Mouse (Mus musculus): ENCODE data around the gene Plscr4.

Gene Plscr4

DNA sequence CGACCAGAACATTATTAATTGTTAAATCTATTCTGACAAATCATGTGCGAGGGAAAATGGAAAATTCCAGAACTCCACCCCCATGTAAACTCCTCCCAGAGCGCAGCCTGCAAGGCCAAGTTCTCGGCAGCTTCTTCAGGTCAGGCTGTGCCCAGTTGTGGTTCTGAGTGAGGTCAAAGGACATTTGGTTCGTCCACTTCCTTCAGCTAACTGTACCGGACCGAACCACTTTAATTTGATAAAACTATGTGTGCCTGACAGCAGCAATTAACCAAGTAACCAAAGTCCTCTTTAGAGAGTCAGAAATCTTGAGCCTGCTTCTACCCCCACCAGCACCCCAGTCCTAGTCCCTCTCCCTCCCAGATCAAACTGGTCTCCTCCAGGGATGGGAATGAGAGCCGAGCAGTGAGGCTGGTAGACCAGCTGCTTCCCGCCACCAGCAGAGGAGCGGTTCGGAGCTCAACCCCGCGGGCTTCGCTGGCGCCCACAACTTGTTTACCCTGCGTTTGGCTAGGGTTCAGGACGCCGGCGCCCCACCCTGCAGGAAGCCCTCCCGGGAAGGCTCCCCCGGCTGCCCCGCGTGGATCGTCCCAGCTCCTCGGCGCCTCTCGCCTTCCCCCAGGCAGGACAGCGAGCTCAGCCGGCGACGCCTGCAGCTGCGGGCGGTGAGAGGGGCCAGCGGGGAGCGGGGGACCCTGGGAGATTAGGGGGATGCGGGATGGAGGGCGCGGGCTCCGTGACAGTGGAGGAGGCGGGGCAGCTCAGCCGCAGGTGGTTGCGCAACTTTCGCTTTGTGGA is at the start of gene Plscr4:
Gene Plscr4, plus strand, starts transcription at position 113 of the 798 bp plus-strand sequence.
- in situ Hi-C loops (cut with MboI, MseI), result no loop called here

DNA sequence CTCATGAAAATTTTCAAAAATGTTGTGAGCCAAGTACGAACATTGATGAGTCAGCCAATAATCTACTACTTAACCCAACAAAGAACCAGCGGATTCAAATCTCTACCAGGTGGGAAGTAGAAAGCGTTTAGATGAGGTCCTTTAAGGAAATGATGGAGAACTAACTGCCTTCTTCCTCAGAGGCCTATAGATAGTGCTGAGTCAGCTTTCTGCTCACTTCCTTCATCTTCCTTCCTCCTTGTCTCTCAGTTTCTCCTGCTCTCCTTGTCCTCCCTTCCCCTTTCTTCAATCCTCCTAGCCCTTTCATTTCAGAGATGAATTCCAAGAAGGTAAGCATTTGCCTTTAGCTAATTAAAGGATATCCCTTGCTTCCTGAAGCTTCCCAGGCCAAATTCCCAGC is 46.9 kb upstream of the Plscr4 start:
- in situ Hi-C loops (cut with MboI, MseI), result no loop called here

DNA sequence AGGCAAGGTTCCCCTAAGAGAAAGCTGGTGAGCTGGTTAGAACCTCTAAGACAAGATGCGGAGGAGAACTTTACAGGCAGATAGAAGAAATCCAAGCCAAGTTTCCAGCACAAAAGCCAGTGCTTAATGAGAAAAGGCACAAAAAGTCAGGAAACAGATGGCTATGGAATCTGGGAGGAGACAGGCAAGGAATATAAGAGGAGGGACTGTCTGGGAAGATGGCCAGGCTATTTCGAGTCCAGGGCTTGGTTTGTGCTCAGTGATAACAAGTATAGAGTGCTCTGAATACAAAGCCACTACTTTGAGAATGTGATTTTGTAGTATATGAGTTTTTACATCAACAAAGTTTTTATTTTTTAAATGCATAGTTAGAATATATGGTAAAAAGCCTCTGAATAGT is 45.1 kb upstream of the Plscr4 start:
- in situ Hi-C loops (cut with MboI, MseI), result no loop called here

DNA sequence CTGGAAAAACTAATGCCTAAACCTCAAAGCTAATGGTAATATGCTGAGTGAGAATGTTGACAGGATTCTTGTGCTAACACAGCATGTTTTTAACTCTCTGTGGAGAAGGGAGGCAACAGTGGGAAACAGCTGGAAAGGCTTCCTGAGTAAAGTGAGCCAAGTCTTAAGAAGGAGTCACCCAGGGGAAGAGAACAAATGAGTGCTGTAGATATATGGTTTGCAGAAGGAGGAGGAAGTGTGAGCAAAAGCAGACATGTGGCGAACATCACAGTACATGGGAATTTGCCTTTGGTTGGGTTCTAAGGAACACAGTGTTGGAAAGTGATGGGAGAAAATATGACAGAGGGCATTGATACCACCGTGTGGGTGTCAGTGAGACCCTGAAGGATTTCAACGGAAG is 43.5 kb upstream of the Plscr4 start:
- in situ Hi-C loops (cut with MboI, MseI), result no loop called here

DNA sequence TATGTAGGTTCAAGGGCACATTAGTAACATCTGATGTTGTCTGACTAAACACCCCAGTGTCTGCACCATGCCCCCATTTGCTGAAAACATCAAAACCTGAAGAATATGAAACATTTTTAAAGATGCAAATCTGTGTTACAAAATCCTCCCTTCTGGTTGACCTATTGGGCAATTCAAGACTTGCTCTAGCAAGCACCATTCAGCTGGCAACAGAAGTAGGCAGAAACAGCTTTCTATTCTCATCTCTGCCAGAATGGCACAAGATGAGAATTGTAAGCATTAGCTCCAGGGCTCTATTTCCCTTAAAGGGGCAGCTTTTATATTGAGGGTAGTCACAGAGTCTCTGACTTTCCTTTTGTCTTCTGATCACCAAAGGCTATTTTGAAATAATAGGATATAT is 19.4 kb upstream of the Plscr4 start:
- in situ Hi-C loops (cut with MboI, MseI), result no loop called here

DNA sequence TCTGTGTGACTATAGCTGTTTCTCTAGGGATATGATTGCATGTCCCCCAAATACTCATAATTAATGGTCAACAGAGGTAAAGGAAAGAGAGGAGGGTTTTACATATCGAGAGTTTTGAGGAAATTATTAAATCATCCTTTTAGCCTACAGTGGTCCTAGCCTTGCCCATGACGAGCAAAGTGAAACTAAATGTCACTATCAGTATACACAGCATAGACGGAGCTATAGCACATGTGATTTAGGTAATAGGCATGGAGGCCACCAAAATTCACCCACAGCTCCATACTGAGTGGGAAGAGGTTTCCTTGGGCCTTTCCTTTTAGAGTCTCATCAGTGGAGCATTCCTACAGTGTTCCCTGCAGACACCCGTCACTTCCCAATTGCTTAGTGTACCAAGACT is 15.7 kb upstream of the Plscr4 start:
- in situ Hi-C loops (cut with MboI, MseI), result no loop called here

DNA sequence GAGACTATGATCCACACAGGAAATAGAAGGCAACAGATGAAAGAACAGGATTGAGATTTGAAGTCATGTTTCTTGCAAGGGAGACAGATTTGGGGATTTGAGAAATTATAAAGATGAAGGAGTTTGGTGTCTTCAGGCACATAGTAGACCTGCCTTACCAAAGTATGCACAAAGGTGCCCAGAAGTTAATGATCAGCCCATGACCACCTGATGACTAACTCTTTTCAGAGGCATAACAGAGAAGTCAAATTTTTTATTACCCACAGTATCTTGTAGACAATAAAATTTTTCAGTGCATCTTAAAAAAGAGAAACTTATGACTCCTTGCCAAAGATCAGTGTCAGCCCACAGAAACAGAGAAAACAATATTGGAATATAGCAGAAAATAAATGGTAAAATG is 12.6 kb upstream of the Plscr4 start:
- in situ Hi-C loops (cut with MboI, MseI), result no loop called here

DNA sequence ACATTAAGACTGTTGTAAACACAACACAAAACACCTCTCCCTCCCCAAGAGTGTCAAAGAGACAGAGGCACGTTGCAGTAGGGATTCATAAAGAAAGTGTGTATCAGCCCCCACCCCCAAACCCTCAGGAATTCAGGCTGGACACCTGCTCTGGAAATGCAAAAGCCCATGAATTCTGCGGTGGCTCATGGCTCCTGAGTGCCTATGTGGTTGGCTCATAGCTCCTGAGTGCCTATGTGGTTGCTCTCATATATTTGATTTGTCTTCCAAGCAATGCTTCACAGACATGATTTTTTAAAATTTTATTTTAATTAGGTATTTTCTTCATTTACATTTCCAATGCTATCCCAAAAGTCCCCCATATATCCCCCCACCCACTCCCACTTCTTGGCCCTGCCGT is 568 bp upstream of the Plscr4 start:
- in situ Hi-C loops (cut with MboI, MseI), result no loop called here

DNA sequence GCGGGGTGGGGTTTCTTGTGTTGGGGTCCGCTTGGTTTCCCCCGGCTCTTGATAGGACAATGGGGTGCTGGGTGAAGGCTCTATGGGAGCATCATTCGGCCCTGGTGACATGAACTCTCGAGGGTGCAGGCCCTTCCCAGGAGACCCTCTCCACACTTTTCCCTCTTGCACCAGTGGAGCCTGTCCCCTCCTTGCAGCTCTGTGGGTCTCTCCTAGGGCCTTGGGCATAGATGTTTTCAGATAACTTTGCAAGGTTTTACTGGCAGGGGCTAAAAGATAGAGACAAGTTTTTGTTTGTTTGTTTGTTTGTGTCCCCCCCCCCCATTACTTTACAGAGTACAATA is 858 bp downstream of the Plscr4 start:
- in situ Hi-C loops (cut with MboI, MseI), result no loop called here

DNA sequence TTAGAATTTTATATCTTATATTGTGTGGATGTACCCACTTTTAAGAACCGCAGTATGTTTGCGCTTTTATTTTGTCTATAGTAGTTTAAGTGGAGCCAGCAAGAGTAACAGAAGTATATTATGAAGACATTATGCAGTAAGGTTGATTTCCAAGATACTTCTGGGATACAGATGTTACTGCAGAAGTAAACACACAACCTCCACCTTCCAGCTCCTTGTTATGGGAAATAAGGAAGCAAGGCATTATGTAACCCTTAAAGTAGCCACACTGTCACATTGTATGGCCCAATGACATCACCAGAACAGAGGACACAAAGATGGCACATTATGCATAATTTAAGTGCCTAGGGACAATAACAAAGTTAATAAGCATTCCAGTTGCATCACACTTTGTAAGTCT is 1.2 kb downstream of the Plscr4 start:
- in situ Hi-C loops (cut with MboI, MseI), result no loop called here

DNA sequence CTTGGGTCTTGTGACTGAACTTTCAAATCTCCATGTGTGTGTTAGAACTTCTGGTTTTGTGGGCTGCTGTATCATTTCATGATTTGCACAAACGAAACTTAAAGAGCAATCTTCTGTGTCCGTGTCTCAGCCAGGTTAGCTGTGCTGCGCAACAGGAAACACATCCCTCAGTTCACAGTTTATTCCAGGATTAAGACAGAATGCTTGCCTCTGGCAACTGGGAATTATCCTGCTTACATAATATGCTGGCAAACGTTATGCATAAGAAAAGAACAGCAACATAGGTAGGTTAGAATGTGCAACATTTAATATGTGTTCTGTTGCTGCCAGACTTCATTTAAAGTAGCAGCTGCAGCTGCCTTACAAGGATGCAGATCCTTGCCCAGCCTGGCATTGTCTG is 10.6 kb downstream of the Plscr4 start:
- in situ Hi-C loops (cut with MboI, MseI), result no loop called here

DNA sequence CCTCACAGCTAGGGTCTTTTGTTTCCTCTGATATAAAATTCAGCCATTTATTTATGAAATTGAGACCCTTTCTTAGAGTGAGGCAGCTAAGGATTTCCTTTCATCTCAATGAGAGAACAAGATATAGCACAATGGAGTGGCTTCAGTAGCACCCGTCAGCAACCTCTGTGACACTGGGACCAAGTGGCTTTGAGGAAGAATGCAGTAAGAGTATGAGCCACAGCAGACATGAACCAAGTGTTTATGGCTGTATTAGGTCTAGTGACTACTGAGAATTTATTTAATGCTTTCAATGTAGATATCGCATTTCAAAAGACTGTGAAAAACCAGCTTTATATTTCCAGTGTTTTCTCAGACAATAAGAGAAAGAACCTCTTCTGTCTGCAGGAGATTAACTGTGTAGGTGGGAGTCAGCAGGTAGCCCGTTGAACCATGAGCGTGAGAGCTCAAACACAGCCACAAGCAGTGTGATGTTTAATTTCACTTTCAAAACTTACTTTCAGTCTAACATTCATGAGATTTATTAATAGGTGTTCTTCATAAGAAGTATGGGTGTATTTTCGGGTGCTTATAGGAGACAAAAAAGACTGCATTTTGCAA is 15.2 kb downstream of the Plscr4 start:
- in situ Hi-C loops (cut with MboI, MseI), result loop anchor here in 1 of 2 experiments (10.0 kb wide), 1 partner anchor 308 kb away; no protein-coding TSS in a partner anchor

DNA sequence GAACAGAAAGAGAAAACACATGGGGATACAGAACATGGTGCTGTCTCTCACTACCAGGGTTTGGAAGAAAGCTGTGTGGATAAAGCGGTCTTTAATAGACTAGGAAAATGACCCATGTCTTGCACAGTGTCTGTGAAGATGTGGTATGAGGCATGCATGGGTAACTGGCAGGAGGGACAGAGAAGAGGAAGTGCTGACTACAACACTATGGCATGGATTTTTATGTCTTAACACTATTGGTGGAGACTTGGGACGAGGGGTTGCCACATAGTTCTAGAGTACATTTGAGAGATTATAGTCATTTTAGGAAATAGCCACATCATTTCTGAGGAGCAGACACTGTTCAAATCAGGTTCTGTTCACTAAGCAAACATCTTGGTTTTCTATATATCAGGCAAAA is 16.0 kb downstream of the Plscr4 start:
- in situ Hi-C loops (cut with MboI, MseI), result loop anchor here in 1 of 2 experiments (10.0 kb wide), 1 partner anchor 308 kb away; no protein-coding TSS in a partner anchor

DNA sequence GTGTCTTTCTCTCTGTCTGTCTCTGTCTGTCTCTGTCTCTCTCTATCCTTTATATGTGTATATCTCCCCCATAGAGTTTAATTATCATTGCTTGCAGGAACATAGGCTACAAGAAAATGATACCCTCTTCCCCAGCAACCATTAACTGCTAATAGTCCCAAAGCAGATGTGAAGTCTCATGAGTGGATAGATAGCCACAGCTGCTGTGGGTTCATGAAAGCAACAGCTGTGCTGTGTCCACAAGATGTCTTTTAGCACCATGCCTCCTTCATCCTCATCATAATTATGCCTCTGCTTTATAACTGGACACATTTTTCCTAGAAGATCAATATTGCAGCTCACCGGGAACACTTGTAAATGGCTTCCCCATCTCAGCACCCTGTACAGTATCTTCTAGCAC is 17.1 kb downstream of the Plscr4 start:
- in situ Hi-C loops (cut with MboI, MseI), result loop anchor here in 1 of 2 experiments (10.0 kb wide), 1 partner anchor 309 kb away; no protein-coding TSS in a partner anchor

DNA sequence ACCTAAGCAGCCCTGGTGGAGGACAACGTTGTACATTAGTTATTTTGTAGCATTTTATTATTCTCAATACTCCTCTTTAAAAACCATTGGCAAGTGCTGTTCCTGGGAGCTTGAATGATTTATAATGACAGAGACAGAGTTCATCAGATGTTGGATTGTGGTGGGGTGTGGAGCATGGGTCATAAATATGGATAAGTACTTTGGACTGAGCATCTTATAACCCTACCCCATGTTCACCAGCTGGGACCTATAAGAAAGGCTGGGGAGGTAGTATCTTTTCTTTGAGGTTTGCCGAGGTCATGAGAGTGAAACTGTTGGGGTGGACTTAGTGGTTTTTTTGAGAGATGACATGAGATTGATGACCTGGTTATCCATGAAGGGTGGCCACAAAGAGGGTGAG is 24.5 kb downstream of the Plscr4 start:
- in situ Hi-C loops (cut with MboI, MseI), result loop anchor here in 1 of 2 experiments (10.0 to 25.0 kb wide), 2 partner anchors 381 to 1193 kb away; no protein-coding TSS in a partner anchor

DNA sequence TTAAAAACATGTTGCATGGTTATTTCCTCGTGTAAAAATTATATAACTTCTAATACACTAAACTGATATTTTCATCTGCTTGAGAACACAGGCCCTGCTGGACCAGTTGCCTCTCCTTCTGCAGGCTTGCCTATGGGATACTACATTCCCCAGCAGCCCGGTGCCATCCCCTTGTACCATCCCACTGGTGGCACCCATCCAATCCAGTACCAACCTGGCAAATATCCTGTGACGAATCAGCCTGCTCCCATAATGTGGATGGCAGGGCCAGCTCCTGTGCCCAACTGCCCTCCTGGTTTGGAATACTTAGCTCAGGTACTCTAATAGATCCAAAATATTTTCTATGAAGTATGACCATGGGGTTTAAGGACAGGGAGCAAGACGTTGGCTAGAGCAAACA is 25.4 kb downstream of the Plscr4 start:
- in situ Hi-C loops (cut with MboI, MseI), result loop anchor here in 1 of 2 experiments (10.0 to 25.0 kb wide), 2 partner anchors 380 to 1192 kb away; no protein-coding TSS in a partner anchor

DNA sequence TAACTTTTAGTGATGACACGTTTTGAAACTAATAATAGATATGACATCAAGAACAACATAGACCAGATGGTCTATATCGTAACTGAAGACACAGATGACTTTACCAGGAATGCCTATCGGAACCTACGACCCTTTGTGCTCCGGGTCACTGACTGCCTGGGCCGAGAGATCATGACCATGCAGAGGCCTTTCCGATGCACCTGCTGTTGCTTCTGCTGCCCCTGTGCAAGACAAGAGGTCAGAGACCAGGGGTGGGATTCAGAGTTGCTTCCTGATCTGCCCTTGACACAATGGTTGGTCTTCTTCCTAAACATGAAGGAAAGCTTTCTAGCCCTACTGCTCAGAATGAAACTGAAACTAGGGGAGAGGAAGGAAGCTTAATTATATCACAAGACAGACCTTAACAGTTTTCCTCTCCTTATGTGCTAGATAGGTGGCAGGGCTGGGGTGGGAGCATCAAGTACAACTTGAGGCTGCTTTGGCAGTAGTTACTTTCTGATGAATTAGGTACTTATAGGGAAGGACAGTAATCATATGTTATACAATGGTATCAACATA is 27.6 kb downstream of the Plscr4 start:
- in situ Hi-C loops (cut with MboI, MseI), result loop anchor here in 1 of 2 experiments (10.0 to 25.0 kb wide), 2 partner anchors 378 to 1190 kb away; no protein-coding TSS in a partner anchor

DNA sequence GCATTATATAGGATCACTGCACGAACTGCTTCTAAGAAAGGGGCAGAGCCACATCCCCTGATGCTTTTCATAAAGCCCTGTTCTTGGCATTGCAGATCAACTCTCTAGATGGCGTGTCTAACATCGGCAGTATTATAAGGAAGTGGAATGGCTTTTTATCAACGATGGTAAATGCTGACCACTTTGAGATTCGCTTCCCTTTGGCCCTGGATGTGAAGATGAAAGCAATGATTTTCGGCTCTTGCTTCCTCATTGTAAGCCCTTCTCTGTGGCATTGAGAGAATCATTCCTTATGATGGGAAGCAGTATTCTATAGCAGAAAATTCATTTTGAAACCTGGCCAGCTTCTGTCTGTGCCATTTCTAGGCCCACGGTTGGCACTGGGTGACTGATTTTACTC is 32.7 kb downstream of the Plscr4 start:
- in situ Hi-C loops (cut with MboI, MseI), result loop anchor here in 1 of 2 experiments (10.0 to 25.0 kb wide), 2 partner anchors 372 to 1185 kb away; no protein-coding TSS in a partner anchor

DNA sequence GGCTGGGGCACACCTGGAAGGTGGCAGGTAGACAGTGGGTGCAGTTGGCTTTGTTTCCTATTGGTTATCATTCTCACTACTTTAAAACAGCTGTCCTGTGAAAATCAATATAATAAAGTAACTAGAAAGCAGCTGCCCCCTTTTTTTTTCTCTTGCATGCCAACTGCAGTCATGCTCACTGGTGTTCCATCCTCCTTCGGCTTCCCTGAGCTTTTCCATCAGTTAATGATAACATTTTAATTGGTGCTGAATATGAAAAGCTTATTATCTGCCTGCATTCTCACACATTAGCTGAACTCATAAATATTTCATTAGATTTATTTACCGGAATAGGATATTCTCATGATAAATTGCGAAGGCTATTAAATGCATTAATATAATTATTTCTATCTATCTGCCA is 33.1 kb downstream of the Plscr4 start:
- in situ Hi-C loops (cut with MboI, MseI), result loop anchor here in 1 of 2 experiments (25.0 kb wide), 1 partner anchor 372 kb away; no protein-coding TSS in a partner anchor

DNA sequence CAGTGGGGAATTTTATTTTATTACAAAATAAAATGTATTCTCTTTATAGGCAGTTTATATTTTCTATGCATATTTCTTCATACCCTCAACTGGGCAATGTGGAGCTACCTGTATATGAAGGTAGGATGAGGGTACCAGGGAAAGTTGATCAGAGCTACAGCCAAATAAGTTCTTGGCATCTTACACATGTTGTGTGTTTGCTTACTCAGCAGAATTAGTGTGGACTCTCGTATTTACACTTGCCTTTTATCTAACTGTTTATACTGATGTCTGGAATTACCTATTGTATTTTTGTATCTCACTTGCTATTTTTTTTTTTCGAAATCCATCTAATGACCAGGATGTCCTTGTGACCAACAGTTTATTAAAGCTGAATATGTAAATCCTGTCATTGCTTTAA is 34.1 kb downstream of the Plscr4 start:
- in situ Hi-C loops (cut with MboI, MseI), result loop anchor here in 1 of 2 experiments (25.0 kb wide), 1 partner anchor 371 kb away; no protein-coding TSS in a partner anchor

DNA sequence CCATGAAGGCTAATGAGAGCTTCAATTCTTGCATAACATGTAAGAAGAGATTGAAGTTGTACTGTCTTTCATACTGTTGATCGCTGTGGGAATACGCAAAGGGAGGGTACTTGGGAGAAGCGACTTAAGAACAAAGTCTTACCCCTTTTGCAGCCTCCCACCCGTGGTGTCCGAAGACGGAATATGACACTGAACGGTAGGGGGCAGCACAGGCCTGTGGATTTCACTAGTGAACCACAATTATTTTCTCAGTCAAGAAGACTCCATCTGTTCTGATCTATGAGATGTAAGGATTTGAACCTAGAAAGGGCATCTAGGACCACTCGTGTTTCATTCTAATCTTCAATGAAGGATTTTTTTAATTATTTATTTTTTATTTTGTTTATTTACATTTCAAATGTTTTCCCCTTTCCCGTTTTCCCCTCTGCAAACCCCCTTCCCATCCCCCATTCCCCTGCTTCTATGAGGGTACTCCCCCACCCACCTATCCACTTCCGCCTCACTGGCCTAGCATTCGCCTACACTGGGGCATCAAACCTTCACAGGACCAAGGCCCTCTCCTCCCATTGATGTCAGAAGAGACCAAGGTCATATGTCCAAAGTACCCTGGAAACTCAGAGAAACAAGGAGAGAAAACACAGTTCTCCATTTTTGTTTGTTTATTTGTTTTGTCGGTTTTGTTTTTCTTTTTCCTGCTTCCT is 42.7 kb downstream of the Plscr4 start:
- in situ Hi-C loops (cut with MboI, MseI), result loop anchor here (5.0 to 25.0 kb wide), 6 partner anchors 107 to 1462 kb away; no protein-coding TSS in a partner anchor
